8 mouse cellular contexts compared by ENCODE assay signal in genomic region chr11:22631606-22632313, GRCm38 (mm10).
A peak's percentile ranks its signal among the peaks of the same experiment; 100 is the strongest.
DNase-seq lines count a peak whose midpoint lies in the region; ATAC-seq and TF ChIP-seq lines count a peak whose summit lies in the region.

No protein-coding gene starts in this region.

- DNase-seq in gastrocnemius, adult 2 months = no peak
- no peak for DNase-seq in gastrocnemius, adult 8-10 months (ENCODE audit: low spot score in 2 of 2)
- DNase-seq in adipocyte (ENCODE audit: low spot score) = peak; percentile 78
- peak; percentile 81 for DNase-seq in intestine, embryonic 14.5 days (ENCODE audit: low spot score)
- peak; percentile 34 for DNase-seq in thymus, postnatal 25 days

- H3K36me3 ChIP-seq in forebrain, embryonic 15.5 days = no peaks in the 10 kb centered on the region
- H3K36me3 ChIP-seq in intestine, embryonic 14.5 days (ENCODE audit: control insufficient read depth, insufficient read depth, low read length) = no peaks in the 10 kb centered on the region

- no peaks in the 10 kb centered on the region for H3K27me3 ChIP-seq in forebrain, embryonic 15.5 days
- no peaks in the 10 kb centered on the region for H3K27me3 ChIP-seq in intestine, embryonic 14.5 days (replicated peaks; ENCODE audit: control insufficient read depth, insufficient read depth, low read length)

- intact Hi-C loops in gastrocnemius, adult 2 months (cut with DNase I) = loop anchor here (2.0 to 10.0 kb wide), 5 partner anchors 231 to 641 kb away; partner anchors contain the start of gene B3gnt2

- no peak overlapping the region for H3K4me2 ChIP-seq in forebrain, embryonic 15.5 days (replicated peaks)
- H3K4me2 ChIP-seq in intestine, embryonic 14.5 days (ENCODE audit: low read length) = 0 out of 2 replicates have a peak overlapping the region, but pooled peaks have one; percentile 7

- peak; percentile 77 for TF ChIP-seq CTCF in gastrocnemius, adult 2 months (IDR thresholded peaks at IDR 0.05)

- peaks cover 6% of the 10 kb centered on the region; the same call in 1 of the 2 replicates for H3K4me1 ChIP-seq in forebrain, embryonic 15.5 days
- H3K4me1 ChIP-seq in intestine, embryonic 14.5 days (replicated peaks; ENCODE audit: control insufficient read depth, insufficient read depth, low read length) = peaks cover 17% of the 10 kb centered on the region; the same call in 1 of the 2 replicates

- H3K4me3 ChIP-seq in gastrocnemius, adult 2 months = peak overlapping the region; percentile 30; the same call in 1 of the 2 replicates
- no peak overlapping the region for H3K4me3 ChIP-seq in forebrain, embryonic 15.5 days
- no peak overlapping the region for H3K4me3 ChIP-seq in intestine, embryonic 14.5 days (ENCODE audit: low read depth, low read length)

- peak; percentile 72 for ATAC-seq in forebrain, embryonic 15.5 days (replicated peaks)
- no peak for ATAC-seq in intestine, embryonic 14.5 days (replicated peaks; ENCODE audit: low FRiP score, low TSS enrichment, low read depth)
- peak; percentile 22; the same call in 1 of the 2 replicates for ATAC-seq in megakaryocyte-erythroid progenitor cell, adult 5-6 weeks (replicated peaks; ENCODE audit: low FRiP score, low TSS enrichment, poor library complexity, severe bottlenecking)
- no peak for ATAC-seq in erythroid progenitor cell, adult 5-6 weeks (replicated peaks; ENCODE audit: low FRiP score, poor library complexity, severe bottlenecking)

- no peaks in the 10 kb centered on the region for H3K9me3 ChIP-seq in forebrain, embryonic 15.5 days
- H3K9me3 ChIP-seq in intestine, embryonic 14.5 days (ENCODE audit: control insufficient read depth, low read length) = no peaks in the 10 kb centered on the region

- H3K27ac ChIP-seq in gastrocnemius, adult 2 months = peak overlapping the region; percentile 86
- no peak overlapping the region for H3K27ac ChIP-seq in forebrain, embryonic 15.5 days (replicated peaks)
- H3K27ac ChIP-seq in intestine, embryonic 14.5 days (ENCODE audit: low read depth) = no peak overlapping the region

- H3K9ac ChIP-seq in forebrain, embryonic 15.5 days (replicated peaks) = 0 out of 2 replicates have a peak overlapping the region, but pooled peaks have one; percentile 5
- no peak overlapping the region for H3K9ac ChIP-seq in intestine, embryonic 14.5 days (ENCODE audit: low read length)

- whole genome bisulfite sequencing in forebrain, embryonic 15.5 days = 5% methylated on average over 6 of the region's 6 CpGs
- WGBS in intestine, embryonic 14.5 days = 18% methylated on average over 6 of the region's 6 CpGs

Comparison
In these comparisons a context has a peak if more than half of its experiments do, and no peak if none do; other contexts are left out.
1. DNase-seq: peak in adipocyte (single experiment), intestine, embryonic 14.5 days (single experiment) and thymus, postnatal 25 days (single experiment); none in gastrocnemius, adult 2 months (single experiment) and gastrocnemius, adult 8-10 months (0 of 2).
2. ATAC-seq: peak in forebrain, embryonic 15.5 days (single experiment) and megakaryocyte-erythroid progenitor cell, adult 5-6 weeks (single experiment); none in intestine, embryonic 14.5 days (single experiment) and erythroid progenitor cell, adult 5-6 weeks (single experiment).